Mouse (Mus musculus) ovary, postnatal 36 days (tissue): Measurements from ENCODE around the gene Il18rap.
"Not testable (repeated sequence)": the region's sequence is repeated elsewhere in the genome, so short reads cannot be mapped to it uniquely, and the experiment has no call there.

Experiments used
- DNase-seq: peaks from one replicate; pipeline ENCODE4 v3.0.0; 2022; ENCODE audit warnings: low spot score, mixed read lengths

Il18rap gene

GRCm38 (mm10) chr1:40546645-40547044 lies 31.5 kb downstream of the Il18rap start:
- no peak for DNase-seq

GRCm38 (mm10) chr1:40547064-40547572 lies 32.0 kb downstream of the Il18rap start:
- no peak for DNase-seq

DNA sequence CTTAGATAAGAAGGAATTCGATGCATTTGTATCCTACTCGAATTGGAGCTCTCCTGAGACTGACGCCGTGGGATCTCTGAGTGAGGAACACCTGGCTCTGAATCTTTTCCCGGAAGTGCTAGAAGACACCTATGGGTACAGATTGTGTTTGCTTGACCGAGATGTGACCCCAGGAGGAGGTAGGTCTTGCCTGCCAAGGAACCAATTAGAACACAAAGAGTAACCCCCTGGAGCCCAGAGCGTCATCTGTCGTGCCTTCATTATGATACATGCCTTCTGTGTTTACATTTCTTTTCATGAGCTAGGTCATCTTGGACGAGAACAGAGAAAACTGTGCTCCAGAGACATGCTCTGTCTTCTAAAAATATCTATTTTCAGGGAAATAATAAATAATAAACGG lies 32.6 kb downstream of the Il18rap start:
- no peak for DNase-seq

- DNase-seq, result no peak
These were observed 54.2 kb downstream of the Il18rap start for GRCm38 (mm10) chr1:40569374-40569773.

DNA sequence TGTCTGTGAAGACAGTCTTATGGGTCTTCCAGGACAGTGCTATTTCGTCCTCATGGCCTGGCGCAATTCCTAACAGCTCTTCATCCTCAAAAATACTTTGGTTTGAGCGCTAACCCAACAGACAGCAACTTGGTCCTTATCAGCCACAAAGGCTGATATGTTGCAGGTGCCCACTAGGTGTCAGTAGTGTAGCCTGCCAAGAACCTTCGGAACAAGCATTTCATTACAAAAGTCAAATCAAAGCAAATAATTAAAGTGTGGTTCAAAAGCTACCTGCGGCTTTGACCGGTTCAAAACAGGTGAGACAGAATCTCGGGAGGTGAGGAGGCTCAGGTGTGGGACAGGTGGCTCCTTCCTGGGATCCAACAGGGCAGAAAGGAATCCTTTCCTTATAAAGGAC lies 64.6 kb downstream of the Il18rap start, which contains the start of gene Slc9a4:
Slc9a4 (plus strand) TSS at position 298 of the 400 bp plus-strand sequence.
- peak; percentile 14 for DNase-seq

GRCm38 (mm10) chr1:40580269-40580668 lies 65.1 kb downstream of the Il18rap start:
- DNase-seq, result no peak

GRCm38 (mm10) chr1:40586776-40587175 lies 71.6 kb downstream of the Il18rap start:
- DNase-seq, result no peak

DNA sequence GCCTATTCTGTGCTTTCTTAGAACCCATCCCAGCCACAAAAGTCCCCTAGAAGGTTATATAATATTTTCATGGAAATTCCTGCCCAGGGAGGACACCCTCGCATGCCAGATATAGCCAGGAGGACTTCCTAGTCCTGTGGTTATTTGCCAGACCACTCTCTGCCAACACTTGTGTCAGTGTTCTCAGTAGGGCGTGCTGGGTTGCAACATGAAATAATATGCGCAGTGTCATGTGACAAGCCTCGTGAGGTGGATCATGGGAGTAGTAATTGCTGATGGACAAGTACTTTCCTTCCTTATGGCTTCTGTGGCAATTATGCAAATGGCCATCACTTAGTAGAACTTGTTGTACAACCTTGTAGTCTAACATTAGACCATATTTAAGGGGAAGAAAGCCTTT lies 75.8 kb downstream of the Il18rap start:
- DNase-seq, result no peak

- no peak for DNase-seq
These were observed 82.7 kb downstream of the Il18rap start for GRCm38 (mm10) chr1:40597822-40598221.

DNA sequence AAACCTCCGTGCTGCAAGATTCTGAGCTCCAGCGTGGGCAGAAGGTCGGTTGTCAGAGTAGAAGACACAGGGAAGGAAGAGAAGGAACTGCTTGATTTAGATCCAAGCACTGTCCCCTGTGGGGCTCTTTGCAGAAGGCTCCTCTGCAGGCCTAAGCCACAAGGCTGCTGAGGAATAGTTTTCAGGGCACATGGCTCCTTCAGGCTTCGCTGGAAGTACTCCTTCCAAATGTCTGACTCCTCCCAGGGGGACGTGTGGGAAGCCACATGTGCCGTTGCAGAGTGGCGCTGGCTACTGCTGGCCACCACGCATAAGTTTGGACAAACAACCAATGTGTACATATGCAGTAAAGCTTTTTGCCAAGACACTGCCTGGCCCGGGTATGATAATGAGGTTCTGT lies 84.5 kb downstream of the Il18rap start:
- not testable (repeated sequence) for DNase-seq

- no peak for DNase-seq
These were observed 85.5 kb downstream of the Il18rap start for GRCm38 (mm10) chr1:40600394-40601327.
